Mouse (Mus musculus): Measurements from ENCODE around the gene Hspb9. TPM values are rescaled to one million over a fixed set of nuclear protein-coding genes. Genes with fewer than 3 reads are reported as not detected.

The Hspb9 gene
- polyA plus RNA-seq, 1 experiment from 2014 or later: not detected

DNA sequence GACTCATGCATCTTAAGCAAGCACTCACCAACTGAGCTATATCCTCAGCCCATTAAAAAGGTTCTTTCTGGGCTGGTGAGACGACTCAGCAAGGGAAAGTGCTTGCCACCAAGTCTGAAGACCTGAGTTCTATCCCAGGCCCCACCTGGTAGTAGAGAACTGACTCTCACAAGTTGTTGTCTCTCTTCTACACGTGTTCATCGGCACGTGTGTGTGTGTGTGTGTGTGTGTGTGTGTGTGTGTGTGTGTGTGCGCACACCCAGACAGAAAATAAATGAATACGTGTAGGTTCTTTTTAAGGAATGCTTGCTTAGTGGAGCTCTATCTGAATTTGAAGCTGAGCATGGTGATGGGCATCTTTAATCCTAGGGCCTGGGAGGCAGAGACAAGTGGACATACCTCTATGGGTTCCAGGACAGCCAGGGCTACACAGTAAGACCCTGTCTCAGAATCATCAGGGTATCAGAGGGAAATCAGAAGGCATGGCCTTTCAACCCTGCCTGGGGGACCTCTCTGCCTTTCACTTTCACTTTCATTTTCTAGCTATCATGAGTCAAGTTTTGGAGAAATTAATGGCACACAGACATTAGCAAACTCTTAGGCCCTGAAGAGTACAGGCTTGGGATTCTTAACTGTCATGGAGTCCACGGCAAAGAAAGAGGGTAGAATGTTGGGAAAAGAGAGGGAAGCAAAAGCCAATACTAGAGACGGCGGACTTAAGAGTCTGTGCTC, 21.6 kb downstream of the Hspb9 start:
- H3K36me3 ChIP-seq (replicated peaks; ENCODE audit: control insufficient read depth, insufficient read depth): no peaks in the 10 kb centered on the region; the same call in 1 of the 2 replicates
- H3K27me3 ChIP-seq (ENCODE audit: control insufficient read depth, insufficient read depth, low read length): no peaks in the 10 kb centered on the region
- no peaks in the 10 kb centered on the region for H3K9me3 ChIP-seq (ENCODE audit: control insufficient read depth, low read length)
- H3K9ac ChIP-seq: no peak overlapping the region
- ATAC-seq (ENCODE audit: low FRiP score) (no peak), DNase-seq (ENCODE audit: low spot score) (no peak)
- no peak overlapping the region for H3K4me2 ChIP-seq (replicated peaks)
- no peak overlapping the region for H3K4me3 ChIP-seq (replicated peaks; ENCODE audit: low read length)
- no peak overlapping the region for H3K27ac ChIP-seq
- 90% methylated on average over 9 of the region's 9 CpGs for WGBS
- H3K4me1 ChIP-seq (replicated peaks; ENCODE audit: control insufficient read depth, insufficient read depth, low read length): peaks cover 9% of the 10 kb centered on the region

DNA sequence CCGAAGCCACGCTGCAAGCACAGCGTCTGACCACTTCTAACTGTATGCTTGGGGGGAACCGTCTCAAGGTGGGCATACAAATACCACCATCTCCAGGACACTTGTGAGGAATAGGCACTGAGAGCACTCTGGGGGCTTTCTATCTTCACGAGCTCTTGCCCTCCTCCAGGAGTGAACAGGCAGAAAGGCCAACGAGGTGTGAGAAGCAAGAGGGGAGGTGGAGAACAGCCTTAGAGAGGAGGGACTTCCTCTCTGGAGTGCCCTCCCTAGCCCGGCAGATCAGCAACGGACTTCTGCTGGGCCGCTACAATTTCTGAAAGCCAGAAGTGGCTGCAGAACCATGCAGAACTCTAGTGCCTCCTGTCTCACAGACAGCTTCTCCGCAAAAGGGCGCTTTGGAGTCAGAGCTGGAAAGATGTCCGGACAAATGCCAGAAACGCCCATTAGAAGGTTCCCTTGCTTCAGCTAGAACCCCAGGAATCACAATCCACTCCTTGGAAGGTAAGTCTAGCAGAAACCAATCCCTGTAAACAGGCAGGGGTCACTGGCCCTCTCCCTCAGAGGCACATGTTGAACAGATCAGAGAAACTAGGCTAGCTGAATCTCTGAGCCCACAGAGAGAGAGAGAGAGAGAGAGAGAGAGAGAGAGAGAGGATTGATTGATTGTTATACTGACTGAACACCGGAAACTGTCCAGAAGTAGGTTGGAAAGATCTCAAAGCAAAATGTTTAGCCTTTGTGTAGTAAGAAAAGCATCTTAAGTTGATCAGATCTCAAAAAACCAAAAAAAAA, 22.5 kb downstream of the Hspb9 start:
- 87% methylated on average over 14 of the region's 14 CpGs for WGBS
- H3K4me2 ChIP-seq (replicated peaks): no peak overlapping the region

DNA sequence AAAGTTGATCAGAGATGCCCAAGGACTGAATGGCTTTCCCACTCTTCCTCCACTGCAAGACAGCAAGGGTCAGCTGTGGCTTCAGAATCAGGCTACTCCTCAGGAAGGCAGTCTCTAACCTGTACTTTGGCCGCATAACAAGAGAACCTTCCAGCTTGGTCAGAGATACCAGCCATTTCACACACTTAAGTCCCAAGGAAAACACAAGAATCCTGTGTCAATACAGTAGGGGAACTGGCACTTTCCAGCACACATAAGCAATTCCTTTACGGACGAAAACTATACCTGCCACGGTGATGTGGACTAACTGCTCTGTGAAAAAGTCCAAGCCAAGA, 23.1 kb downstream of the Hspb9 start:
- ATAC-seq (ENCODE audit: low FRiP score) (no peak), DNase-seq (ENCODE audit: low spot score) (no peak)
- no peaks in the 10 kb centered on the region for H3K27me3 ChIP-seq (ENCODE audit: control insufficient read depth, insufficient read depth, low read length)
- H3K27ac ChIP-seq: no peak overlapping the region
- H3K36me3 ChIP-seq (replicated peaks; ENCODE audit: control insufficient read depth, insufficient read depth): peaks cover 8% of the 10 kb centered on the region
- H3K4me1 ChIP-seq (replicated peaks; ENCODE audit: control insufficient read depth, insufficient read depth, low read length): peaks cover 9% of the 10 kb centered on the region
- peak overlapping the region; percentile 89 for H3K4me3 ChIP-seq (replicated peaks; ENCODE audit: low read length)
- WGBS: 85% methylated on average over 4 of the region's 4 CpGs
- peak overlapping the region; percentile 76 for H3K4me2 ChIP-seq (replicated peaks)
- H3K9me3 ChIP-seq (ENCODE audit: control insufficient read depth, low read length): no peaks in the 10 kb centered on the region
- peak overlapping the region; percentile 93; the same call in 1 of the 2 replicates for H3K9ac ChIP-seq

More for the DNA sequence above, 22.5 kb downstream of the Hspb9 start:
- H3K27me3 ChIP-seq (ENCODE audit: control insufficient read depth, insufficient read depth, low read length): no peaks in the 10 kb centered on the region
- ATAC-seq (ENCODE audit: low FRiP score) (no peak), DNase-seq (ENCODE audit: low spot score) (no peak)
- H3K9ac ChIP-seq: 0 out of 2 replicates have a peak overlapping the region, but pooled peaks have one; percentile 93
- H3K4me1 ChIP-seq (replicated peaks; ENCODE audit: control insufficient read depth, insufficient read depth, low read length): peaks cover 9% of the 10 kb centered on the region
- peak overlapping the region; percentile 89; the same call in 1 of the 2 replicates for H3K4me3 ChIP-seq (replicated peaks; ENCODE audit: low read length)
- H3K9me3 ChIP-seq (ENCODE audit: control insufficient read depth, low read length): no peaks in the 10 kb centered on the region
- peaks cover 2% of the 10 kb centered on the region; the same call in 1 of the 2 replicates for H3K36me3 ChIP-seq (replicated peaks; ENCODE audit: control insufficient read depth, insufficient read depth)
- H3K27ac ChIP-seq: no peak overlapping the region

DNA sequence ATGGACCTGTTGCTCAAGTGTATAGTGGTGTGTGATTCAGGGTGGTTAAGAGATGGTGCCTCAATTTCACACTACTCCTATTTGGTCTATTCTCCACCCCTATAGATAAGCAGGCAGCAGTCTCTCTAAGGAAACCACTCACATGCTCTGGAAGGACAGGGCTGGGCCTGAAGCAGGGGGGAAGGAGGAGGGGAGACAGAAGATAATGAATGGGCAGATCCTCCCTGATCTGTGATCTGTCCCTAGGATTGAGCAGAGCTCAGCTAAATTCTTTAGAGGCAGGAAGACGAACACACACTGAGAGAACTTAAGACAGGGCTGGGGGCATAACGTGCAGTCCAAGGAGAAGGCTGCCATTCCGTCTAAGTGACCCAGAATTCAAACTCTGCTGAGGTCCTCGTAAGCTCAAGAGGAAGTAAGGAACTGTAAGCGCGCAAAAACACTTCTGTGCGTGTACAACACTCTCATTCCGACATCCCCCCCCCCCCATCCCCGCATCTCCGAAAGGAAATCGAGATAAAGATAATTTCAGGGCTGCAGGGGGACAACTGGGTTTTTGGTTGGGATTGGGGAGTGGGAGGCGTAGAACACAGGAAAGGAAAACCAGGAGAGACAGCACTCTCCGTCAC, 23.6 kb downstream of the Hspb9 start:
- peaks cover 9% of the 10 kb centered on the region for H3K4me1 ChIP-seq (replicated peaks; ENCODE audit: control insufficient read depth, insufficient read depth, low read length)
- whole genome bisulfite sequencing: 2% methylated on average over 13 of the region's 13 CpGs
- ATAC-seq (ENCODE audit: low FRiP score): no peak
- peak overlapping the region; percentile 89 for H3K4me3 ChIP-seq (replicated peaks; ENCODE audit: low read length)
- no peaks in the 10 kb centered on the region for H3K27me3 ChIP-seq (ENCODE audit: control insufficient read depth, insufficient read depth, low read length)
- no peak for DNase-seq (ENCODE audit: low spot score)
- peak overlapping the region; percentile 30; the same call in 1 of the 2 replicates for H3K27ac ChIP-seq
- H3K9ac ChIP-seq: peak overlapping the region; percentile 93
- H3K4me2 ChIP-seq (replicated peaks): peak overlapping the region; percentile 76
- no peaks in the 10 kb centered on the region for H3K9me3 ChIP-seq (ENCODE audit: control insufficient read depth, low read length)
- peaks cover 10% of the 10 kb centered on the region for H3K36me3 ChIP-seq (replicated peaks; ENCODE audit: control insufficient read depth, insufficient read depth)

DNA sequence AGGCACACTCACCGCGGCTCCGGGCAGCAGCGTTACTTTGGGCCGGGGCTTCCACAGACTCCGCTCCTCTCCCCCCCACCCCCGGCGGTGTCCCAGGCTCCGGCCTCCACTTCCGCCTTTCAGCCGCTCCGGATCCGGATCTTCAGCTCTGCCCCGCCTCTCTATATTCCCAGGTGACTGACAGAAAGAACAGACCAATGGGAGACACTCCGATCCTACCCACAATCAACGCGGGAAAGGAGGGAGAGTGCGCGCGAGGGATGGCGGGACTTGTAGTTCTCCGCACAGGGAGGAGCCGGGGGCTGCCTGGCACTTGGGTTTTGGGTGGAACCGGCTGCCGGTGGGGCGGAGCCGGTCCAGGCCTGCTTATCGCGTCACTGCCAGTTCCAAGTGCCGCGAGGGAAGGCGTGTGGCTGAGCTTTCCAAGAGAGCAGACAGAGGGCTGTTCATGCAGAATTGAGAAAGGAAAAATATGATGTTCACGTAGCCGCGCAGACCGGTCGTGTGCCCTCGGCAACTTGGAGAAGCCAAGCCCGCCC, 24.5 kb downstream of the Hspb9 start, which contains the start of gene Rab5c:
Gene Rab5c, minus strand, starts transcription at position 150 of the 539 bp plus-strand sequence.
- Histone ChIP-seq H3K27ac (peak within 1 kb of the TSS; percentile 79), H3K27me3 (ENCODE audit: control insufficient read depth, insufficient read depth, low read length) (no peaks in the 10 kb centered on the region), H3K4me1 (replicated peaks; ENCODE audit: control insufficient read depth, insufficient read depth, low read length) (peaks cover 9% of the 10 kb centered on the region), H3K9ac (peak within 1 kb of the TSS; percentile 93), H3K36me3 (replicated peaks; ENCODE audit: control insufficient read depth, insufficient read depth) (peaks cover 19% of the 10 kb centered on the region), H3K9me3 (ENCODE audit: control insufficient read depth, low read length) (no peaks in the 10 kb centered on the region), H3K4me3 (replicated peaks; ENCODE audit: low read length) (peak within 1 kb of the TSS; percentile 89), H3K4me2 (replicated peaks) (peak within 1 kb of the TSS; percentile 76)
- WGBS: under 1% methylated on average over 38 of the region's 39 CpGs
- peak; percentile 99 for ATAC-seq (ENCODE audit: low FRiP score)
- DNase-seq (ENCODE audit: low spot score): peak; percentile 97

DNA sequence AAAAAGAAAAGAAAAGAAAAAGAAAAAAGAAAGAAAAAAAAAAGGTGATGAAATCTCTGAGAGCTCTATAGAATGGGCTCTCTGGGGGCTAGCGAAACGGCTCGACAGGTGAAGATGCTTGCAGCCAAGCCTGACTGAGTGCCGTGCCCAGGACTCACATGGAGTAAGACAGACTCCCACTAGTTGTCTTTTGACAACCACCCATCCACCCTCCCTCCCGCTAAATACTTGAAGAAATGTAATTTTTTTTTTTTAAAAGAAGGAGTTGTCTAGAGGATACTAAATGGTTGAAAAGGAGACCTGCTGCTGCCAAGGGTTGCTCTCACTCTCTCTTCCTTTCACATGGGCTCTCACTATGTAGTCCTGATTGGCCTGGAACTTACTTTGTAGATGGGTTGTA, 25.1 kb downstream of the Hspb9 start:
- no peak for ATAC-seq (ENCODE audit: low FRiP score)
- peak overlapping the region; percentile 79; the same call in 1 of the 2 replicates for H3K27ac ChIP-seq
- 12% methylated on average over 5 of the region's 5 CpGs for WGBS

DNA sequence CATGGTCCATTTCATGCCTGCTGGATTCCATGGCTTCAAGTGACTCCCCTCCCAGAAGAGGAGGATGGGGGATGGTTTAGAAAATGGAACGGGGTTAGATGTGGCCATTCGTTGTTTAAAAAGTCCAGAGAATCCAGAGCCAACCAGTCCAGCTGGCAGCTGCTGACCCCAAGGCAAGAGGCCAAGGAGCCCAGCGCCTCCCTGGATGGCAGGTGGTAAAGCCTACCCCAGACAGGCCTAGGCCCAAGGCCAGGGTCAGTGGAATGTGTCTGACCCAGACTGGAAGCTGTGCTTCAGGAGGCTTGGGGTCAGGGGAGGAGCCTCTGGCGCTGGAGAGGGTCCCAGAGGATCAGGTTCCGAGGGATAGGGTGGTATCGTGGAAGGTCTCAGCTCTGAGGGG, 27.7 kb downstream of the Hspb9 start:
- no peaks in the 10 kb centered on the region for H3K9me3 ChIP-seq (ENCODE audit: control insufficient read depth, low read length)
- 78% methylated on average over 6 of the region's 6 CpGs for WGBS

More for the DNA sequence above, 25.1 kb downstream of the Hspb9 start:
- Histone ChIP-seq H3K9ac (peak overlapping the region; percentile 68), H3K4me2 (replicated peaks) (peak overlapping the region; percentile 55), H3K4me3 (replicated peaks; ENCODE audit: low read length) (peak overlapping the region; percentile 89), H3K9me3 (ENCODE audit: control insufficient read depth, low read length) (no peaks in the 10 kb centered on the region), H3K27me3 (ENCODE audit: control insufficient read depth, insufficient read depth, low read length) (no peaks in the 10 kb centered on the region), H3K4me1 (replicated peaks; ENCODE audit: control insufficient read depth, insufficient read depth, low read length) (peaks cover 9% of the 10 kb centered on the region), H3K36me3 (replicated peaks; ENCODE audit: control insufficient read depth, insufficient read depth) (peaks cover 21% of the 10 kb centered on the region)
- DNase-seq (ENCODE audit: low spot score): no peak

DNA sequence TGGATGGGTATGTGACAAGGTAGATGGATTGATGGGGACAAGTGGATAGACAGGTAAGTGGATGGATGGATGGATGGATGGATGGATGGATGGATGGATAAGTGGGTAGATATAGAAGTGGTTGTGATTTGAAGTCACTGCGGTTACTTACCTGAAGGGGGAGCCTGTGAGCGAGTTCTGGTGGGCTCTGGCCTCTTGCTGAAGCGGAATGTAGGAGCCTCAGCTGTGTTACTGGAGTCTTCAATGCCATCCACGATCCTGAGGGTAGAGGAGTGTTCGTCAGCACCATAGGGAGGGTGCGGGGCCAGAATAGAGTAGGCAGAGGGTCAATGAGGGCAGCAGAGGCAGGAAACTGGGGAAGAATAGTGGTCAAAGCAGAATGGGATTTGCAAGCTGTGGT, 31.4 kb downstream of the Hspb9 start:
- Histone ChIP-seq H3K4me1 (replicated peaks; ENCODE audit: control insufficient read depth, insufficient read depth, low read length) (no peaks in the 10 kb centered on the region), H3K36me3 (replicated peaks; ENCODE audit: control insufficient read depth, insufficient read depth) (peaks cover 41% of the 10 kb centered on the region), H3K9me3 (ENCODE audit: control insufficient read depth, low read length) (no peaks in the 10 kb centered on the region), H3K9ac (no peak overlapping the region; the same call in 1 of the 2 replicates), H3K27me3 (ENCODE audit: control insufficient read depth, insufficient read depth, low read length) (no peaks in the 10 kb centered on the region), H3K4me2 (replicated peaks) (no peak overlapping the region), H3K4me3 (replicated peaks; ENCODE audit: low read length) (no peak overlapping the region), H3K27ac (no peak overlapping the region)
- peak; percentile 73 for DNase-seq (ENCODE audit: low spot score)
- 0 out of 2 replicates have a peak, but pooled peaks have one; percentile 58 for ATAC-seq (ENCODE audit: low FRiP score)
- WGBS: 10% methylated on average over 6 of the region's 6 CpGs

More for the DNA sequence above, 27.7 kb downstream of the Hspb9 start:
- H3K9ac ChIP-seq: no peak overlapping the region
- H3K4me2 ChIP-seq (replicated peaks): no peak overlapping the region
- no peak for ATAC-seq (ENCODE audit: low FRiP score)
- H3K4me1 ChIP-seq (replicated peaks; ENCODE audit: control insufficient read depth, insufficient read depth, low read length): peaks cover 9% of the 10 kb centered on the region
- H3K4me3 ChIP-seq (replicated peaks; ENCODE audit: low read length): no peak overlapping the region
- no peak for DNase-seq (ENCODE audit: low spot score)
- H3K27me3 ChIP-seq (ENCODE audit: control insufficient read depth, insufficient read depth, low read length): no peaks in the 10 kb centered on the region
- H3K27ac ChIP-seq: no peak overlapping the region
- peaks cover 26% of the 10 kb centered on the region for H3K36me3 ChIP-seq (replicated peaks; ENCODE audit: control insufficient read depth, insufficient read depth)
